Mouse (Mus musculus): ENCODE measurements around the gene Map7d3. TPM values are rescaled to one million over a fixed set of nuclear protein-coding genes. Genes with fewer than 3 reads are reported as not detected.
A peak's percentile ranks its signal among the peaks of the same experiment; 100 is the strongest.

Map7d3 gene
- polyA plus RNA-seq, 1 experiment = 0.02 TPM

GRCm38 (mm10) chrX:56756352-56756751 is 65.8 kb downstream of the Map7d3 start:
- Histone ChIP-seq H3K36me3 (ENCODE audit: control insufficient read depth, insufficient read depth, low read length) (no peaks in the 10 kb centered on the region), H3K27ac (ENCODE audit: insufficient read depth, low read depth, low read length) (no peak overlapping the region), H3K4me3 (ENCODE audit: insufficient read depth, low read depth, low read length) (no peak overlapping the region), H3K27me3 (replicated peaks; ENCODE audit: control insufficient read depth, insufficient read depth, low read length) (no peaks in the 10 kb centered on the region), H3K4me1 (ENCODE audit: control insufficient read depth, insufficient read depth, low read length) (no peaks in the 10 kb centered on the region; the same call in 1 of the 2 replicates)
- TF ChIP-seq CTCF (conservative IDR thresholded peaks at IDR 0.05; ENCODE audit: insufficient read depth, insufficient read length, low read depth, low read length) = no peak
- TF ChIP-seq POLR2A (IDR thresholded peaks at IDR 0.05; ENCODE audit: low read depth, low read length) = no peak
- WGBS = 89% methylated on average over 7 of the region's 7 CpGs
- DNase-seq = no peak

DNA sequence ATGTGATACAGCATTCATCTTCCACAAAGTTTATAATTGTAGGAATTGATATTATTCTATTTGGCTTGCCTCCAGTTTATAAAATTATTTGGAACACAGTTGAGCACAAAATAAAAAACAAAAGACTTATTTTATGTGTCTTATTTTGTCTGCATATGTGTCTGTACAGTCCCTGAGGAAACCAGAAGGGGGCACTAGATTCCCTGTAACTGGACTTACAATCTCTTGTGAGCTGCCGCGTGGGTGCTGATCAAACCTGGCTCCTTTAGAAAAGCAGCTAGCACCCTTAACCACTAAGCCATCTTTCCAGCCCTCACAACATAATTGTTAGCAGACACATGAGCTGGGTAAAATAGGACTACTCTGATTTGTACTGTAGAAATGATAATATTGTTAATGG is 66.5 kb downstream of the Map7d3 start:
- peak; percentile 45 for DNase-seq
- Histone ChIP-seq H3K36me3 (ENCODE audit: control insufficient read depth, insufficient read depth, low read length) (no peaks in the 10 kb centered on the region), H3K27ac (ENCODE audit: insufficient read depth, low read depth, low read length) (no peak overlapping the region), H3K4me1 (ENCODE audit: control insufficient read depth, insufficient read depth, low read length) (no peaks in the 10 kb centered on the region; the same call in 1 of the 2 replicates), H3K4me3 (ENCODE audit: insufficient read depth, low read depth, low read length) (no peak overlapping the region), H3K27me3 (replicated peaks; ENCODE audit: control insufficient read depth, insufficient read depth, low read length) (no peaks in the 10 kb centered on the region)
- TF ChIP-seq CTCF (conservative IDR thresholded peaks at IDR 0.05; ENCODE audit: insufficient read depth, insufficient read length, low read depth, low read length) (peak; percentile 45), POLR2A (IDR thresholded peaks at IDR 0.05; ENCODE audit: low read depth, low read length) (no peak)
- 11% methylated on average over 2 of the region's 2 CpGs for WGBS

GRCm38 (mm10) chrX:56753317-56754289 is 68.5 kb downstream of the Map7d3 start:
- no peak overlapping the region for H3K4me3 ChIP-seq (ENCODE audit: insufficient read depth, low read depth, low read length)

DNA sequence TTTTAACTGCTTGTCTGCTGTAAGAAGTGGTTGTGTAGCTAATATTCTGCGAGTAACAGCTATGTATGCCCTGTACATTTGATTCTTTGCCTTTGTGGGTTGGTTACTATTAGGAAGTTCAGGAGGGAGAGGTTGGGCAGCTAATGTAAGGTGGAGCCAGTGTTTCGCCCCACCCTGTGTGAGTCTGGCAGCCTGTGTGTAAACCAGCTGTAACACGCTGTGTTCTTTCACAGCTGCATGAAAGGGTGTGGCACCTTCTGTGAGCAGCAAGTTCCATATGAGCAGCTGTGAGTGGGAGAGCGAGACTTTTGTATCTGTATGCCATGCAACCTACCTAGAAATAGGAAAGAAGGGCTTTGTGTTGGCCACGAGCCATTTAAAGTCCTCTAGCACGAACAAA is 70.0 kb downstream of the Map7d3 start:
- Histone ChIP-seq H3K36me3 (ENCODE audit: control insufficient read depth, insufficient read depth, low read length) (no peaks in the 10 kb centered on the region), H3K4me3 (ENCODE audit: insufficient read depth, low read depth, low read length) (no peak overlapping the region), H3K27ac (ENCODE audit: insufficient read depth, low read depth, low read length) (no peak overlapping the region), H3K27me3 (replicated peaks; ENCODE audit: control insufficient read depth, insufficient read depth, low read length) (no peaks in the 10 kb centered on the region), H3K4me1 (ENCODE audit: control insufficient read depth, insufficient read depth, low read length) (no peaks in the 10 kb centered on the region; the same call in 1 of the 2 replicates)
- TF ChIP-seq POLR2A (IDR thresholded peaks at IDR 0.05; ENCODE audit: low read depth, low read length) = no peak
- TF ChIP-seq CTCF (conservative IDR thresholded peaks at IDR 0.05; ENCODE audit: insufficient read depth, insufficient read length, low read depth, low read length) = no peak
- 66% methylated on average over 6 of the region's 6 CpGs for WGBS
- no peak for DNase-seq

More at GRCm38 (mm10) chrX:56753317-56754289, 68.5 kb downstream of the Map7d3 start:
- no peak overlapping the region for H3K27ac ChIP-seq (ENCODE audit: insufficient read depth, low read depth, low read length)
- H3K4me1 ChIP-seq (ENCODE audit: control insufficient read depth, insufficient read depth, low read length) = no peaks in the 10 kb centered on the region; the same call in 1 of the 2 replicates
- DNase-seq = no peak
- TF ChIP-seq CTCF (conservative IDR thresholded peaks at IDR 0.05; ENCODE audit: insufficient read depth, insufficient read length, low read depth, low read length) = no peak
- no peak for TF ChIP-seq POLR2A (IDR thresholded peaks at IDR 0.05; ENCODE audit: low read depth, low read length)
- H3K27me3 ChIP-seq (replicated peaks; ENCODE audit: control insufficient read depth, insufficient read depth, low read length) = no peaks in the 10 kb centered on the region
- 70% methylated on average over 8 of the region's 8 CpGs for WGBS
- no peaks in the 10 kb centered on the region for H3K36me3 ChIP-seq (ENCODE audit: control insufficient read depth, insufficient read depth, low read length)

GRCm38 (mm10) chrX:56751536-56751935 is 70.6 kb downstream of the Map7d3 start:
- 40% methylated on average over 4 of the region's 4 CpGs for WGBS
- TF ChIP-seq CTCF (conservative IDR thresholded peaks at IDR 0.05; ENCODE audit: insufficient read depth, insufficient read length, low read depth, low read length) (0 out of 2 replicates have a peak, but pooled peaks have one; percentile 11), POLR2A (IDR thresholded peaks at IDR 0.05; ENCODE audit: low read depth, low read length) (no peak)
- no peak for DNase-seq
- Histone ChIP-seq H3K4me3 (ENCODE audit: insufficient read depth, low read depth, low read length) (no peak overlapping the region), H3K27ac (ENCODE audit: insufficient read depth, low read depth, low read length) (no peak overlapping the region), H3K27me3 (replicated peaks; ENCODE audit: control insufficient read depth, insufficient read depth, low read length) (no peaks in the 10 kb centered on the region), H3K36me3 (ENCODE audit: control insufficient read depth, insufficient read depth, low read length) (no peaks in the 10 kb centered on the region), H3K4me1 (ENCODE audit: control insufficient read depth, insufficient read depth, low read length) (no peaks in the 10 kb centered on the region; the same call in 1 of the 2 replicates)

Other genes with a start within 250 kb of the Map7d3 start
- 11.0 and 12.8 TPM in 2 replicates for gene Mmgt1, start 224.3 kb downstream of the Map7d3 start, polyA plus RNA-seq (2012; rRNA removed)
- gene Slc9a6, start 212.6 kb downstream of the Map7d3 start, polyA plus RNA-seq (2012; rRNA removed) = 22.8 and 25.5 TPM in 2 replicates
- gene Fhl1, start 90.5 kb downstream of the Map7d3 start, polyA plus RNA-seq (2012; rRNA removed) = 155 and 165 TPM in 2 replicates
- gene Adgrg4, start 47.8 kb upstream of the Map7d3 start, polyA plus RNA-seq (2012; rRNA removed) = 2.5 and 5.0 TPM in 2 replicates
- gene Brs3, start 220.7 kb upstream of the Map7d3 start, polyA plus RNA-seq (2012; rRNA removed) = not detected in 2 replicates
- gene Htatsf1, start 231.3 kb upstream of the Map7d3 start, polyA plus RNA-seq (2012; rRNA removed) = 12.5 and 14.7 TPM in 2 replicates

Data from kidney, adult 2 months (tissue).